Mouse (Mus musculus) fat pad, adult 2 months (tissue): Measurements from ENCODE around the gene Hoxc9.

Experiments used
- DNase-seq: peaks from one replicate; pipeline ENCODE4 v3.0.0-alpha.2; 2011; ENCODE audit warnings: low read depth, low spot score; ENCODE audit errors: extremely low read depth

The Hoxc9 gene

DNA sequence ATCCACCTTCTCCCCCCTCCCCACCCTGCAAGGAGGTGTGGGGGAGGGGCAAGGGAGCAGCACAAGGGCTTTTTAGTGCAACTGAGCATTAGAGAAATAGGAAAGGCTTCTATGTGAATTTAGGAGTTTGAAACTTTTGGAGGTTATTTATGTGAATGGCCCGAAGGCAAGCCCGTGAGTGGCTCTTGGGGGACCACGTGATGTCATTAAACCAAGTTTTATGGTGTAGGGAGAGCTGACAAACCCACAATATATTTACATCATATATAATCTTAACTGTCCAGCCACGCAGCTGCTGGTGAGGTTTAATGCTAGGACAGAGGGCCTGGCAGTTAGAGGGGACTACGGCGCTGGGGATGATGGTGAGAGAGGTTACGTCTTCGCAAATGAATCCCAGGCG lies 42.4 kb downstream of the Hoxc9 start, which contains the start of gene Hoxc4:
Gene Hoxc4 (plus strand): TSS at position 299 of the 400 bp plus-strand sequence.
- DNase-seq, result no peak

DNA sequence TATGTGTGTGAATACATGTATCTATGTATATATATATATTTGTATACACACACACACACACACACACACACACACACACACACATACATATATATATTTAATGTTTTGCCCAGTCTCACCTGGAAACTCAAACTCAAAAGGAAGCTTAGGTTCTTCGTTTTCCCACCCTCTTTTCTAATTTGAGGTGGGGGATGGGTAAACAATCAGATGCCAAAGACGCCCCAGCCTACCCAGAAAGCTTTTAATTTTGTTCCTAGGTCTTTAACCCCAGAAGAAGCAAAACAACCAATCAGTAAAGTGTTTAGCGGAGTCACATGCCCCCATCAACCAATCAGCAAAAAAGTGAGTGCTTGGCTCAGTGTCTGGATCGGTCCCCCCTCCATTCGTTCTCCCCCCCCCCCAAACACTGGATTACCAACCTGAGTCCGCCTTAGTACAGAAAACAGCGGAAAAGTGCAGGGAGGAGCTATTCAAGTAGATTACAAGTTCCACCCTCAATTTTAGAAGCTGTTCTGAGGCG lies 44.7 kb downstream of the Hoxc9 start:
- no peak for DNase-seq

DNA sequence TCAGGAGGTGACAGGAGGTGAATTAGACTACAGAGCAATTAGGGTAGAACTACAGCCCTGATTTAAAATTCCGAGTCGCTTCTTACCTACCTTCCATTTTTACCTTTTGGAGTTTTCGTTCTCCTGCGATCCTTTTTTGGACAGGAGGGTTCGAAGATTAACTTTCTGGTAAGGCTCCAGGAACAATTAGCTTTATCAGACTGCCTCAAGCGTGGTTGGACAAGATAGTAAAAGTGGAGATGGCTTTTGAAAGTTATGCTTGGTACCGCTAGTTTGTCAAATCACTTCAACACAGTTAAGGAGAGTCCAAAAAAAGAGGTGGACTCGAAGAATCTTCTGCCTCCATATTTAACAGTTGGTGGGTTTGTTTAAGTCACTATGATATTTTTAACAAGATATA lies 45.3 kb downstream of the Hoxc9 start:
- no peak for DNase-seq

DNA sequence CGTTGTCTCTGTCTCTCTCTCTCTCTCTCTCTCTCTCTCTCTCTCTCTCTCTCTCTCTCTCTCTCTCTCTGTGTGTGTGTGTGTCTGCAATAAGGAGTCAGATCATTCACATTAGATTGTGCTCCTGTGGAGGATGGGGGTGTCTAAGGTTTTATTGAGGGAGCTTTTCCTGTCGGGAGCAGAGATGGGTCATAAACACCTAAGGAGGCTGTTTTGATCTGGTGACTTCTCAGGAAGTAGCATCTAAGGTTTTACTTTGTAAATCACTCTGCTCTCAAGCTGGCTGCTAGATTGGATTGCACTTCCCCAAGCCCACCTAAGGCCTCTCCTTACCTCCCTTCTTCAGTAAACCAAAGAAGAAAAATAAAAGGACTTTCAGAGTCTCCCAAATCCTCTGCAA lies 47.9 kb downstream of the Hoxc9 start:
- no peak for DNase-seq

DNA sequence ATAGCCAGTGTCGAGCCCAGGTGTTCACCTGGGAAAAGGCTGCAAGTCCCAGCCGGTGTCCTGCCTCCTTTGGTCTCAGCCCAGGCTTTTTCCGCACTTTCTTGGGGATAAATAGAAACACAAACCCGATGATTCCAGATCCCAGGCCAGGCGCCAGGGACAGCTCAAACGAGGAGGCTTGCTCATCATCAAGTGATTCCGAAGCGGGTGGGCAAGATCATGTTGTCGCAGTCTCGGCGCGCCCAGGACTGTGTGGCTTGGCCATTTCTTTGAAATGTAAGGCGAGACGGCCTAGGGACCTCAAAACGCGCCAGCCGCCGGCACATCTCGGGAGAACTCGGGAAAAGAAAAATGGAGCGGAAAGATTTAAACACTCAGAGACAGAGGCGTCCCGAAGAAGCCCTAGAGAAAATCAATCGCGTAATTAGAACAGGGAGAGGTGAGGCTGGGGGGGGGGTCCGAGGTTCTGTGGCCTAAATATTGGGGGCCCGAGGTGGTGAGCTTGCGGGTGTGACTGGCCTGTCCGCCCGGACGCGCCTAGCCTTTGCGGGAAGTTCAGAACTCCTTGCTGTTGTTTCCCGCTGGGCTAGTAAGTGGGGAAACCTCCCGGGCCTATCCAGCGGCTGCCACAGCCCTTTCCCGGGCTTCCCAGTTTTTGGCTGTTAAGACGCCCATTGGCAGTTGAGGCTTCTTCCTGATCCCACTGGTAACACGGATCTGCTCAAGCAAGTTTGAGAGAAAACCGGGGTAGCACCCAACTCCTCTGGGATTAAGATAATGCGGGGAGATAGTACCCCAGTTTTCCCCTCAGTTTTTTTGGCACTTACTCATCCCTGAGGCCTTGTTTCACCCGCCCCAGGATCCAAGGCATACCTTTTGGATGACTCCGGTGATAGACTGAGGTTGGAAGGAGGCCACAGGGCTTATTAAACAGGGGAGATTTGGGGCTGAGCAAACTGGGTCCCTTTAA lies 51.3 kb downstream of the Hoxc9 start:
- no peak for DNase-seq

DNA sequence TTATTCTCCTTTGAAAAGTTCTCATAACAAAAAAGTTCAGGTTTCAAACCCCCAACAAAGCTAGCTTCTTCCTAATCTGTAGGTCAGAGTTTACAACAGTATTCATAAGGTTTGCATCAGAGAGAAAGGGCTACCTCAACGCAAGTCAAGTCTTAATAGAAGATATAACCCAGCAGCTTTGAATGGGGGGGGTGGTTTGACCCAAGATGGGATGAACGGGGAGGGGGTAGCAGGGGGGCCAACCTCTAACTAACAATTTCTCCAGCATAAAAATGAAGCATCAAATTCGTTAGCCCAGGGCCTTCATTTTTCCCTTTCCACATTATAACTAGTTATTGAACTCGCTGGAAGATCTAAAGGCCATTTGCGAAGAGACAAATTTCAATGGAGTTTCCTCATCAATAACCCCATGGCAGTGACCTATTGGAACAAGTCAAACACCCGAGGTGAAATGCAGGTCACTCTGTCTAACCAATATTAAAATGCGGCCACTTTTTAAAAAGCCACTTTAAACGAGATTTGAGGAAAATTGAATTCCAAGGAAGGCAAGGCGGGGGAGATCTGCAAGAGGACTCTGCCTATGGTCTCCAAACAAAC lies 52.8 kb downstream of the Hoxc9 start:
- DNase-seq, result no peak

DNA sequence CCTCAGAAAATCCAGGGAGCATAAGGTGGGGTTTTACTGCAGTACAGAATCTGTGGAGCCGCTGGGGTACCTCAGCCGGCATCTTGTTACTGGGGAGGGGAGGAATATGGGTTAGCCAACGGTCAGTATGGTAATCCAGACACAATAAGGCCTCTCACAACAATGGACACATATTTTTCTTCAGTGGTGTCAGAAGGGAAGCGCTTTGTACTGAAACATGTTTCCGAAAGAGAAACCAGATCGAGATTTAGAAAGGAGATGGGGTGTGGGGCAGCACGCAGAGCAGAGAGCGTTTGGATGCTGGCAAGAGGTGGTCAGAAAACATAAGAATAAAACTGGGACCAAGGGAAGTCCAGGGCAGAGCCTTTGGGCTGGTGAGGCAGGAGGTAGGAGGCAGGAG lies 53.9 kb downstream of the Hoxc9 start:
- DNase-seq, result no peak

DNA sequence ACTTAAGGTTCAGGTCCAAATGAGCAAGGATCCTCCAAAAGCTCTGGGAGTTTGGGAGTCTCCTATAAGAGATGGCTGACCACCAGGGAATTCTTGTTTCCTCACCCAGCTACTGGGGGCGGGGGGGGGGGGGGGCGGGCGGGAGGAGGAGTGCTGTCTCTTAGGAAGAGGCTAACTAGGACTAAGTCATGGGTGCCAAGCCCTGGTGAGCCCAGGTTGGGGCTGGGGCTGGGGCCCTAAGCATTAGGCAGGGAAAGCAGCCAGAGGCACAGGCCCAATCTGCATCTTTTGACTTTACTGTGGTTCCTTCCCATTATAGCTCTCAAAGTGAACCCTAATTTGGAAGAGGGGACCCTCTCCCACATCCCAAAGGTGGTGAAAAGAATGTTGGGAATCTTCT lies 55.9 kb downstream of the Hoxc9 start:
- DNase-seq, result no peak

DNA sequence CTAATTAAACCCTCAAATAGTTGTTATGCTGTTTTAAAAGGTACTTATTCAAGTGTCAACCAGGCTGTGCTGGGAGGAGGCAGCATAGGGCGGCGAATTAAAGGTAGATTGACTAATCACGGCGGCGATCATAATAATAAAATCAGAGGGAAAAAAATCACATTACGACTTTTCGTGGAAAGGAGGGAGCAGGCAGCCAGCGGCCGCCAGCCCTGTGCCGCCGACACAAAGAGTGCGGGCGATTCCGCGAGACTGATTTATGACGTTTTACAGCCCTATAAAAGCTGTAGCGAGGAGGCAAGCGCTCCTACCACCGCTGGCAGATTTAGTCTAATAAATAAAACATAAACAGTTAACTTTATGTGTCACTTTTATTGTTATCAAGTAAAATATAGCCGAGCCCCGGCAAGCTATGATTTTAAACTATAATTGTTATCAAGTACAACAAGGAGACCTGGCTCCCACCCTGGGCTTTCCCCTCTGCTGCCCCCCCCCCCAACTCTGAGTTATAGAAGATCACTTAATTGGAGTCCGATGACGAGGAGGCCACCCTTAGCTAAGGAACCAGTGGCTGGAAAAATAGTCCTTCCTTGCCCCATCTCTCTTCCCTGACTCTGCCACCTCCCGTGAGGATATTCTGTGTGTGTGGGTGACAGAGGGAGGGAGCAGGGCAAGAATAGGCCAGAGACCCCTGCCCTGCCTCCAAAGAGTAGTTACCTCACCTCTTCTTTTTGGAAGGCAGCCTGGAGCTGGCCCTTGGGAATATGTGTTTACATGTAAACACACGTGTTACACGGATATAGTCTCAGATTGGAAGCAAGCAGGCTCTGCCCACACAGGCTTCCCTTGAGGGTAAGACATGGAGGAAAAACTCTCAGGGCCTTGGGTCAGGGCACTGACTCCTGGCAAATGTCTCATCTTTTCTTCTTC lies 56.7 kb downstream of the Hoxc9 start:
- no peak for DNase-seq

DNA sequence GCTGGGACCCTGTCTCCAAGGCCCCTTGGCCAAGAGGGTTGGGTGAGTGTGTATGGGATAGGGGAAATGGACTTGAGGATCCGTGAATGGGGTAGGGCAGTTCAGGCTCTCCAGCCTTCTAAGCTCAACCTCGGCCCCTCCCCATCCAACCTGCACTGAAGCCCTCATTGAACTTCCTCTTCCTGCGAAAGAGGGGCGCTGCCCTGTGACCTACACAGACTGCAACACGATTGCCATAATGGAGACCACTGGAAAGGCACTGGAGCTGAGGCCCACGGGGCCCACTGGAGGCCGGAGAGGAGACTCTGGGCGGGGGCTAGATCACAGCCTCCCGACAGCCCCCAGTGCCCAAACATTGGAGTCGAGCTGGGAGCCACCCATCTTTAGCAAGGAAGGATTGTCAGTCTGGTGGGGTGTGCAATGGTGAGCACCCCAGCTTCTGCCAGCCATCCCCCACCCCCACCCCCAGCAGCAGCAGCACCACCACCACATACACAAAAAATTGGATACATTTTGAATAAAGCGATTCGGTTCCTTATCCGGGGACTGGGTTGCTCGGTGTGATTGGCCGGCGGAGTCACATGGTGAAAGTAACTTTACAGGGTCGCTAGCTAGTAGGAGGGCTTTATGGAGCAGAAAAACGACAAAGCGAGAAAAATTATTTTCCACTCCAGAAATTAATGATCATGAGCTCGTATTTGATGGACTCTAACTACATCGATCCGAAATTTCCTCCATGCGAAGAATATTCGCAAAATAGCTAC lies 58.0 kb downstream of the Hoxc9 start:
- DNase-seq, result no peak
